Mouse (Mus musculus) limb, embryonic 14.5 days (tissue): ENCODE measurements at regions not wholly inside any gene's neighbourhood (a gene's known extent, or its start where the extent isn't known, plus 50 kb on each side); places are given as distances from the start of the nearest gene placed in this dataset.

ENCODE experiments used
- ATAC-seq: fragments of 200-750 bp; cut with Nextera tagmentation; 2 replicates; pipeline ENCODE4 v1.8.0; 2017; ENCODE audit warnings: low read depth, moderate number of reproducible peaks, moderate TSS enrichment; ENCODE audit not compliant: low FRiP score
- DNase-seq: peaks from one replicate; pipeline ENCODE4 v3.0.0-alpha.2; 2015; ENCODE audit warnings: low spot score
- H3K27ac ChIP-seq: fragments of 300-500 bp; sonication (generic); replicated peaks from 2 replicates; pipeline ENCODE4 v1.5.1; 2014; ENCODE audit warnings: low read depth, mild to moderate bottlenecking, low read length, moderate library complexity, mixed read lengths
- H3K27me3 ChIP-seq: fragments of 300-500 bp; sonication (generic); 2 replicates; pipeline ENCODE4 v1.6.1; 2014; ENCODE audit warnings: low read length, mixed read lengths; ENCODE audit not compliant: control insufficient read depth, insufficient read depth
- H3K36me3 ChIP-seq: fragments of 300-500 bp; sonication (generic); 2 replicates; pipeline ENCODE4 v1.6.1; 2014; ENCODE audit warnings: mild to moderate bottlenecking, low read length, moderate library complexity, mixed read lengths; ENCODE audit not compliant: control insufficient read depth, insufficient read depth
- H3K4me1 ChIP-seq: fragments of 300-500 bp; sonication (generic); 2 replicates; pipeline ENCODE4 v1.6.1; 2014; ENCODE audit warnings: antibody characterized with exemption, low read length, mixed read lengths; ENCODE audit not compliant: control insufficient read depth, insufficient read depth
- H3K4me2 ChIP-seq: fragments of 300-500 bp; sonication (generic); replicated peaks from 2 replicates; pipeline ENCODE4 v1.6.1; 2014; ENCODE audit warnings: low read depth, mild to moderate bottlenecking, low read length, moderate library complexity; ENCODE audit not compliant: severe bottlenecking
- H3K4me3 ChIP-seq: fragments of 300-500 bp; sonication (generic); replicated peaks from 2 replicates; pipeline ENCODE4 v1.5.1; 2014; ENCODE audit warnings: low read length
- H3K9ac ChIP-seq: fragments of 300-500 bp; sonication (generic); 2 replicates; pipeline ENCODE4 v1.6.1; 2014; ENCODE audit warnings: mild to moderate bottlenecking, low read depth, low read length, moderate library complexity; ENCODE audit not compliant: severe bottlenecking
- H3K9me3 ChIP-seq: fragments of 300-500 bp; sonication (generic); 2 replicates; pipeline ENCODE4 v1.6.1; 2016; ENCODE audit warnings: low read length; ENCODE audit not compliant: control insufficient read depth
- POLR2A ChIP-seq: fragments of 200-500 bp; IDR thresholded peaks from 2 replicates; pipeline ENCODE4 v1.8.0; 2012; ENCODE audit warnings: inconsistent platforms, mild to moderate bottlenecking, moderate library complexity, borderline replicate concordance; ENCODE audit not compliant: insufficient read depth, insufficient read length; ENCODE audit errors: extremely low read depth
- WGBS: fragments of 180-500 bp; shearing (Covaris S2); extraction: QIAGEN DNeasy Blood & Tissue Kit; methylation state at CpG from one replicate; pipeline ENCODE4 v1.1.7; 2014; 5-methylcytosine and 5-hydroxymethylcytosine counted together

DNA sequence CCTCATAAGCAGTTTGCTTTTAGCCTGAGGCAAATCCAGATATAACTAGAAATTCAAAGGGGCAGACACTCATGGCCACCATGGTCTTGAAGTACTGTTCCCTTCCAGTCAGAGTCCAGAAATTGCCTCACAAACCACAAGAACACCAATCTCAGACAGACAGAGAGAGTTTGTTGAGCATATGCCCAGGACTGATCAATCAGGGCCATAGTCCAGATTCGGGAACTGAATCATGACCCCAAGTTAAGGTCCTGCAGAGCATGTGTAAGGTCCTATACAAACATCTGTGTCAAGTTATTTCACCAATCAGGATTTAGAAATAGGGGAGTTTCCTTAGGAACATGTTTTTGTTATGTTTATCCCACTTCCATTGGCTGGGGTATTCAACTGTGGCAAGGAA, 125.7 kb upstream of the Nampt start:
- H3K27me3 ChIP-seq: no peaks in the 10 kb centered on the region
- no peak overlapping the region for H3K4me3 ChIP-seq
- H3K27ac ChIP-seq: no peak overlapping the region
- DNase-seq (no peak), ATAC-seq (no peak)
- no peak overlapping the region for H3K9ac ChIP-seq
- TF ChIP-seq POLR2A: no peak
- no peak overlapping the region for H3K4me2 ChIP-seq
- H3K9me3 ChIP-seq: no peaks in the 10 kb centered on the region
- WGBS: 77% methylated on average over 1 of the region's 1 CpGs
- no peaks in the 10 kb centered on the region for H3K4me1 ChIP-seq
- H3K36me3 ChIP-seq: no peaks in the 10 kb centered on the region

DNA sequence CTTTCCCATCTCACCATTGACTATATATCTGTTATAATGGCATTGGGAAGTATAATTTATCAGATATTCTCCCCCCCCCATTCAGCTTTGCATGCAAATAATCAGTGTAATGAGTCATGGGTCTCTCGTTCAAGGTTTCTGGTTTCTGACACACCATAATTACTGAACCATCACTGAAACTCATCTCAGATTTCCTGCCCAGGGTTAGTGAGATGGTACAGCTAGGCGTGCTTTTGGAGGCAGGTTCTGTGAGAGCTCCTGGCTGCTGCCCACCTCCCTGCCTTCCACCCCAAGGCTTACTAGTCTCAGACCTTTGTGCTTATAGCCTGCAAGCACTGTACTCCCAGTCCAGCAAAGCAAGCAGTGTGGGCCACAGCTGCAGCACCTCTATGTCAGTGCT, 122.5 kb upstream of the Nampt start:
- Histone ChIP-seq H3K4me3 (no peak overlapping the region), H3K9me3 (no peaks in the 10 kb centered on the region), H3K36me3 (no peaks in the 10 kb centered on the region), H3K9ac (no peak overlapping the region), H3K4me1 (no peaks in the 10 kb centered on the region), H3K27ac (no peak overlapping the region), H3K4me2 (no peak overlapping the region), H3K27me3 (no peaks in the 10 kb centered on the region)
- ATAC-seq (no peak), DNase-seq (no peak)
- WGBS: 67% methylated on average over 2 of the region's 2 CpGs
- TF ChIP-seq POLR2A: no peak

DNA sequence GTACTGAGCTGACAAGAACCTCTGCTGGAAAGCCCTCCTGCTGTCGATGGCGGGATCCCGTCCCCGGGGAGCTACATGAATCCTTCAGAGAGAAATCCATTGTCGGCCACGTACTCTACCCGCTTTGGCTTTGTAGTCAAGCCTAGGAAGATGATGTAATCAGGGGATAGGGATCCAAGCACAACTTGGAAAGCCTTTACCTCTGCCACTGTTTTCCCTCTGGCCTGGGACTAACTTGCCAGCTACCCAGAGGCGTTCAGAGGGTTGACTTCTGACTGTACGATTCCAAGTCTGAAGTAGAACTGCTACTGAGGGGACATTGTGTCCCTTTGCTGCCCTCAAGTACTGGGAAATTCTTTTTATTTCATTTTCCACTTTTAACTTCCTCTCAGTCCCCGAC, 110.2 kb upstream of the Nampt start:
- DNase-seq (no peak), ATAC-seq (no peak)
- no peak overlapping the region for H3K4me2 ChIP-seq
- no peaks in the 10 kb centered on the region for H3K36me3 ChIP-seq
- no peaks in the 10 kb centered on the region for H3K27me3 ChIP-seq
- no peaks in the 10 kb centered on the region for H3K9me3 ChIP-seq
- no peak overlapping the region for H3K4me3 ChIP-seq
- WGBS: 87% methylated on average over 10 of the region's 10 CpGs
- no peak for TF ChIP-seq POLR2A
- H3K27ac ChIP-seq: no peak overlapping the region
- H3K4me1 ChIP-seq: no peaks in the 10 kb centered on the region
- no peak overlapping the region for H3K9ac ChIP-seq

DNA sequence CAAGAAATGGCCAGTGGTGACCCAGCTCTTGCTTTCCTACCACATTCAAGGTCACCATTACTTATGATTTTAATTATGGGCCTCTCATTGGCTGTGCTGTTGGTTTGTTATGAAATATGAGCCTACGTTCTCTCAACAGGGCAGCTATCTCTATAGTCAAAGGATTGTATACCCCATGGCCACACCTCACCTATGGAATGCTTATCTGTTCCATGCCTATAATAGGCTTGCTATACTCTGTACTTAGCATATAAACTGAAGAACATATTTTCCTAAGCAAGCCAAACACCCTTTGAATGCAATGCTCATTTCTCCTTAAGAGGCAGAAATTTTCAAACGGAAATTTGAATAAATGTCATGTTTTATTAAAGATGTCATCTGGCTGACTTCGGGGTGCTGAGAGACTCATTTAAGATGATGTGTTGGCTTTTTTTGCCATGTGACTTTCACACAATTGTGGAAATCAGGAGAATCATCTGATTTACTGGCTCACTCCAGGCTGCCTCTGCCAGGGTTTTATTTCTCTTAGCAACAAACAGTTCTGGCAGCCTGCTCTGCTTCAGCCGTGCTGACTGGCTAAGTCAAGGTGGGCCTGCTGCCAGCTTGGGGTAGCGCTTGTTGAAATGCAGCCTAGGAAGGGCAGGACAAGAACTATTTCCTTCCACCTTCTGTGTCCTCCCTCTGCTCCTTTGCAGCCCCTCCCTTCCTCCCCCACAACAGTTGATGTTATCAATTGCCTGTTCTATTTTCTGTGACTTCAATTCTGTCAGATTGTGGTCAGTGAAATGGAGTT, 102.0 kb upstream of the Nampt start:
- H3K36me3 ChIP-seq: no peaks in the 10 kb centered on the region
- no peak overlapping the region for H3K27ac ChIP-seq
- no peaks in the 10 kb centered on the region for H3K9me3 ChIP-seq
- DNase-seq: peak; percentile 40
- TF ChIP-seq POLR2A: no peak
- H3K4me1 ChIP-seq: peaks cover 3% of the 10 kb centered on the region; the same call in 1 of the 2 replicates
- no peak overlapping the region for H3K4me2 ChIP-seq
- no peak overlapping the region for H3K9ac ChIP-seq
- H3K4me3 ChIP-seq: no peak overlapping the region
- ATAC-seq: no peak
- 62% methylated on average over 5 of the region's 5 CpGs for WGBS
- H3K27me3 ChIP-seq: no peaks in the 10 kb centered on the region

DNA sequence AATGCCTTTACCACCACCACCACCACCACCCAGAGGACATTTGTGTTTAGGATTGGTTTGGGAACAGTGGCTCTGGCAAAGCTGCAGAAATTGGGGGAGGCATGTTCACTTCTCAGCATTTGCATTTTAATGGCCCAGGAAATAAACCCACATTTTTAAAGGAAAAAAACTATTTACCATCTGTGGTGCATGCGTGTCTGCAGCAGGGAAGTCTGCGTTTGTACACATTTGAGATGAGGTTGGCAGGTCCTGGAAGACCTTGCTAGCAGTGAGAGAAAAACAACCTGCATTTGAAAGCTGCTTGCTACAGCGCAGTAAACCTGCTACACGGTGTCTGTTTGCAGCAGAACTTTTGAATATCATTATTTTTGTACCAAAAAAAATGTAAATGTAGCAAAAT, 100.1 kb upstream of the Nampt start:
- Histone ChIP-seq H3K36me3 (no peaks in the 10 kb centered on the region), H3K9me3 (no peaks in the 10 kb centered on the region), H3K4me3 (no peak overlapping the region), H3K4me1 (peaks cover 3% of the 10 kb centered on the region; the same call in 1 of the 2 replicates), H3K9ac (no peak overlapping the region), H3K27me3 (no peaks in the 10 kb centered on the region), H3K27ac (no peak overlapping the region), H3K4me2 (no peak overlapping the region)
- no peak for ATAC-seq
- WGBS: 84% methylated on average over 4 of the region's 4 CpGs
- no peak for TF ChIP-seq POLR2A
- no peak for DNase-seq
